Mouse (Mus musculus): ENCODE results near the gene Pawr.

DNA sequence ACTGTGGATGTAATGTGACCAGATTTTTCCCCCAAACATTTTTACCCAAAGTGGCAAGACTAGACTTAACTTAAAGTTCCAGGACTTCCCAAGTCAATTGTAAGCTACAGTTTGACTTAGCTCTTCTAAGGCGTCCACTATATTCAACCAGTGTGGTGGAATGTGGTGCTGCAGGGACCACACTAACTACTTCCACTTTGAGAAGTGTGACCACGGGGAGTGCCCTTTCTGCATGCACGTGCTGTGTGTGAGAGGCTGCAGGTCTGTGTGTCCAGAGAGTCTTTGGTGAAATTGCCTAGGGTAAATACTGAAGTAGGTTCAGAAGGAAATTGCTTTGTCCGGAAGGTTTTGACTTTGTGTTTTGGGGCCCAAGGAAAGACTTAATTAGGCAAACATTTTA lies 44.4 kb downstream of the Pawr start:
- TF ChIP-seq CTCF (IDR thresholded peaks at IDR 0.05; ENCODE audit: borderline replicate concordance, control insufficient read depth, extremely low read depth, insufficient read depth, low read length, poor library complexity) (no peak), POLR2A (IDR thresholded peaks at IDR 0.05; ENCODE audit: control insufficient read depth, extremely low read depth, insufficient read depth, low read length, poor library complexity) (no peak)

Data from thymus, adult 2 months (tissue).